Mouse (Mus musculus) midbrain, embryonic 14.5 days (tissue): Measurements from ENCODE around the gene Oas1e. TPM values are rescaled to one million over a fixed set of nuclear protein-coding genes. Genes with fewer than 3 reads are reported as not detected.
A peak's percentile ranks its signal among the peaks of the same experiment; 100 is the strongest.

ENCODE experiments used
- ATAC-seq: fragments of 200-750 bp; cut with Nextera tagmentation; 2 replicates; pipeline ENCODE4 v1.8.0; 2017; ENCODE audit warnings: moderate number of reproducible peaks, moderate library complexity; ENCODE audit not compliant: low FRiP score, low TSS enrichment
- DNase-seq: peaks from one replicate; pipeline ENCODE4 v3.0.0-alpha.2; 2015
- H3K27ac ChIP-seq: fragments of 300-500 bp; sonication (generic); replicated peaks from 2 replicates; pipeline ENCODE4 v1.5.1; 2014; ENCODE audit warnings: mild to moderate bottlenecking, low read depth, low read length, moderate library complexity
- H3K27me3 ChIP-seq: fragments of 300-500 bp; sonication (generic); 2 replicates; pipeline ENCODE4 v1.6.1; 2014; ENCODE audit warnings: low read length, control low read depth, mixed read lengths; ENCODE audit not compliant: control insufficient read depth, insufficient read depth
- H3K36me3 ChIP-seq: fragments of 300-500 bp; sonication (generic); 2 replicates; pipeline ENCODE4 v1.6.1; 2014; ENCODE audit warnings: low read length, control low read depth; ENCODE audit not compliant: control insufficient read depth, insufficient read depth
- H3K4me1 ChIP-seq: fragments of 300-500 bp; sonication (generic); 2 replicates; pipeline ENCODE4 v1.6.1; 2014; ENCODE audit warnings: mild to moderate bottlenecking, antibody characterized with exemption, low read length, control low read depth; ENCODE audit not compliant: control insufficient read depth, insufficient read depth
- H3K4me2 ChIP-seq: fragments of 300-500 bp; sonication (generic); 2 replicates; pipeline ENCODE4 v1.6.1; 2014; ENCODE audit warnings: mild to moderate bottlenecking, low read length, moderate library complexity
- H3K4me3 ChIP-seq: fragments of 300-500 bp; sonication (generic); replicated peaks from 2 replicates; pipeline ENCODE4 v1.5.1; 2014; ENCODE audit warnings: low read depth, low read length
- H3K9ac ChIP-seq: fragments of 300-500 bp; sonication (generic); replicated peaks from 2 replicates; pipeline ENCODE4 v1.6.1; 2014; ENCODE audit warnings: mild to moderate bottlenecking, low read length, moderate library complexity
- H3K9me3 ChIP-seq: fragments of 300-500 bp; sonication (generic); 2 replicates; pipeline ENCODE4 v1.6.1; 2016; ENCODE audit warnings: low read length, control low read depth, mixed read lengths; ENCODE audit not compliant: control insufficient read depth
- WGBS: fragments of 180-500 bp; shearing (Covaris S2); extraction: QIAGEN DNeasy Blood & Tissue Kit; methylation state at CpG from one replicate; pipeline ENCODE4 v1.1.7; 2014; 5-methylcytosine and 5-hydroxymethylcytosine counted together
- polyA plus RNA-seq: library from polyadenylated mRNA; unstranded; fragments of >200 nt; fragmentation: Nextera tagmentation; extraction: Ambion mirVana; gene quantifications from 2 replicates; pipeline ENCODE4 v1.2.1, GENCODE M21; 2014

Gene Oas1e
- polyA plus RNA-seq, 1 experiment from 2014 or later: 0.12 TPM

GRCm38 (mm10) chr5:120754215-120754614 is 41.1 kb downstream of the Oas1e start:
- Histone ChIP-seq H3K27me3 (no peaks in the 10 kb centered on the region), H3K4me2 (no peak overlapping the region), H3K9ac (no peak overlapping the region), H3K36me3 (no peaks in the 10 kb centered on the region), H3K4me3 (no peak overlapping the region), H3K27ac (no peak overlapping the region), H3K4me1 (no peaks in the 10 kb centered on the region), H3K9me3 (no peaks in the 10 kb centered on the region)
- no peak for DNase-seq
- ATAC-seq: no peak
- WGBS: 85% methylated on average over 4 of the region's 4 CpGs

GRCm38 (mm10) chr5:120752786-120753185 is 42.5 kb downstream of the Oas1e start:
- ATAC-seq: no peak
- no peaks in the 10 kb centered on the region for H3K9me3 ChIP-seq
- 83% methylated on average over 3 of the region's 3 CpGs for WGBS
- no peaks in the 10 kb centered on the region for H3K4me1 ChIP-seq
- H3K36me3 ChIP-seq: no peaks in the 10 kb centered on the region
- H3K9ac ChIP-seq: no peak overlapping the region
- no peak for DNase-seq
- no peak overlapping the region for H3K4me3 ChIP-seq
- H3K4me2 ChIP-seq: no peak overlapping the region
- H3K27me3 ChIP-seq: no peaks in the 10 kb centered on the region
- no peak overlapping the region for H3K27ac ChIP-seq

- no peaks in the 10 kb centered on the region for H3K27me3 ChIP-seq
- no peak overlapping the region for H3K4me3 ChIP-seq
Observed at GRCm38 (mm10) chr5:120751206-120751605, 44.1 kb downstream of the Oas1e start.

GRCm38 (mm10) chr5:120749688-120750087 is 45.6 kb downstream of the Oas1e start, which contains the start of gene Oas2:
Oas2 (minus strand) TSS chr5:120749853.
- Histone ChIP-seq H3K27ac (no peak within 1 kb of the TSS), H3K4me2 (no peak within 1 kb of the TSS), H3K4me3 (no peak within 1 kb of the TSS), H3K36me3 (no peaks in the 10 kb centered on the region), H3K9me3 (no peaks in the 10 kb centered on the region), H3K4me1 (no peaks in the 10 kb centered on the region), H3K9ac (no peak within 1 kb of the TSS), H3K27me3 (no peaks in the 10 kb centered on the region)
- DNase-seq: no peak
- WGBS: 74% methylated on average over 5 of the region's 5 CpGs
- ATAC-seq: no peak

More at GRCm38 (mm10) chr5:120751206-120751605, 44.1 kb downstream of the Oas1e start:
- DNase-seq (no peak), ATAC-seq (no peak)
- Histone ChIP-seq H3K36me3 (no peaks in the 10 kb centered on the region), H3K4me1 (no peaks in the 10 kb centered on the region), H3K9me3 (no peaks in the 10 kb centered on the region), H3K4me2 (no peak overlapping the region), H3K9ac (no peak overlapping the region), H3K27ac (no peak overlapping the region)
- 68% methylated on average over 3 of the region's 3 CpGs for WGBS

- no peaks in the 10 kb centered on the region for H3K4me1 ChIP-seq
- H3K4me2 ChIP-seq: no peak overlapping the region
- ATAC-seq (no peak), DNase-seq (peak; percentile 88)
- no peaks in the 10 kb centered on the region for H3K27me3 ChIP-seq
- H3K9me3 ChIP-seq: no peaks in the 10 kb centered on the region
- WGBS: 10% methylated on average over 5 of the region's 5 CpGs
- H3K27ac ChIP-seq: no peak overlapping the region
- no peaks in the 10 kb centered on the region for H3K36me3 ChIP-seq
- H3K9ac ChIP-seq: no peak overlapping the region
- no peak overlapping the region for H3K4me3 ChIP-seq
Observed at GRCm38 (mm10) chr5:120746451-120746850, 48.9 kb downstream of the Oas1e start.

- Histone ChIP-seq H3K4me2 (no peak overlapping the region), H3K9ac (no peak overlapping the region), H3K36me3 (no peaks in the 10 kb centered on the region), H3K4me3 (no peak overlapping the region), H3K4me1 (no peaks in the 10 kb centered on the region), H3K27ac (no peak overlapping the region), H3K27me3 (no peaks in the 10 kb centered on the region), H3K9me3 (no peaks in the 10 kb centered on the region)
- ATAC-seq (no peak), DNase-seq (peak; percentile 56)
- 32% methylated on average over 4 of the region's 4 CpGs for WGBS
Observed at GRCm38 (mm10) chr5:120742125-120742524, 53.2 kb downstream of the Oas1e start.

Other genes with a start within 250 kb of the Oas1e start
- 10.4 and 12.2 TPM in 2 replicates for gene Tpcn1, start 206.9 kb downstream of the Oas1e start, polyA plus RNA-seq
- gene Iqcd, start 206.5 kb downstream of the Oas1e start, polyA plus RNA-seq: 1.4 and 1.7 TPM in 2 replicates
- gene Rita1, start 182.9 kb downstream of the Oas1e start, polyA plus RNA-seq: 20.6 and 25.5 TPM in 2 replicates
- 29.4 and 31.9 TPM in 2 replicates for gene Ddx54, start 182.8 kb downstream of the Oas1e start, polyA plus RNA-seq
- 0.32 TPM in 1 of 2 replicates, not detected in the other for gene Cfap73, start 161.3 kb downstream of the Oas1e start, polyA plus RNA-seq
- gene Rasal1, start 146.7 kb downstream of the Oas1e start, polyA plus RNA-seq: 0.84 and 1.3 TPM in 2 replicates
- gene Dtx1, start 83.6 kb downstream of the Oas1e start, polyA plus RNA-seq: 50.0 and 61.4 TPM in 2 replicates
- 0.43 TPM in 1 of 2 replicates, not detected in the other for gene Oas2, start 45.7 kb downstream of the Oas1e start, polyA plus RNA-seq
- 1.1 TPM in 2 replicates for gene Oas3, start 17.9 kb downstream of the Oas1e start, polyA plus RNA-seq
- gene Oas1c, start 17.0 kb upstream of the Oas1e start, polyA plus RNA-seq: 0.22 and 0.36 TPM in 2 replicates
- gene Oas1f, start 51.8 kb upstream of the Oas1e start, polyA plus RNA-seq: not detected in 2 replicates
- gene Oas1h, start 65.9 kb upstream of the Oas1e start, polyA plus RNA-seq: not detected in 2 replicates
- 1.3 TPM in 1 of 2 replicates, not detected in the other for gene Oas1g, start 92.1 kb upstream of the Oas1e start, polyA plus RNA-seq
- 3.1 TPM in 1 of 2 replicates, not detected in the other for gene Oas1a, start 112.0 kb upstream of the Oas1e start, polyA plus RNA-seq
- gene Oas1d, start 119.0 kb upstream of the Oas1e start, polyA plus RNA-seq: not detected in 2 replicates
- 15.6 and 15.8 TPM in 2 replicates for gene Rph3a, start 214.6 kb upstream of the Oas1e start, polyA plus RNA-seq